Mouse (Mus musculus) urinary bladder, postnatal 36 days (tissue): ENCODE results near the gene Psmd3.
A peak's percentile ranks its signal among the peaks of the same experiment; 100 is the strongest.
"Not testable (repeated sequence)": the region's sequence is repeated elsewhere in the genome, so short reads cannot be mapped to it uniquely, and the experiment has no call there.

Experiments used
- DNase-seq, 2 experiments: peaks; one replicate each; pipeline ENCODE4 v3.0.0; 2022; ENCODE audit warnings: low spot score in 2 of 2, mixed read lengths in 1 of 2

Psmd3 gene

GRCm38 (mm10) chr11:98717904-98718303, 35.5 kb downstream of the Psmd3 start:
- DNase-seq = peak in 1 of 2 experiments; percentile 69

- DNase-seq = no peak
Measured at GRCm38 (mm10) chr11:98720756-98721155, 38.4 kb downstream of the Psmd3 start.

- peak in 1 of 2 experiments; percentile 76 for DNase-seq
Measured at GRCm38 (mm10) chr11:98721458-98722226, 39.3 kb downstream of the Psmd3 start.

DNA sequence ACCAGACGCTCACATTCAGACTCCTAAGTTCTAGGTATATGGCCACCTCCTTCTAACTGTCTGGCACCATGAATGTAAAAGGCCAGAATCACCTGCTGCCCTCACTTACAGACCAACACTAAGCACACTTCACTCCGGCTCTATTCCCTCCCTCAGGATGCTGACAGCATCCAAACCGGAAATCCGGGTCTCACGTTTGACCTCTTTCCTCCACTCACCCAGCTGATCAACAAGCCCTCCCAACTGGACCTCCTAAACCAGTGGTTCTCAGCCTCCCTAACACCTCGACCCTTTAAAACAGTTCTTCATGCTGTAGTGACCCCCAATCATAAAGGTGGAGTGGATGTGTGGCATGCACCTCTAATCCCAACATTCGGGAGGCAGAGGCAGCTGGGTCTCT, 40.7 kb downstream of the Psmd3 start:
- DNase-seq = no peak

DNA sequence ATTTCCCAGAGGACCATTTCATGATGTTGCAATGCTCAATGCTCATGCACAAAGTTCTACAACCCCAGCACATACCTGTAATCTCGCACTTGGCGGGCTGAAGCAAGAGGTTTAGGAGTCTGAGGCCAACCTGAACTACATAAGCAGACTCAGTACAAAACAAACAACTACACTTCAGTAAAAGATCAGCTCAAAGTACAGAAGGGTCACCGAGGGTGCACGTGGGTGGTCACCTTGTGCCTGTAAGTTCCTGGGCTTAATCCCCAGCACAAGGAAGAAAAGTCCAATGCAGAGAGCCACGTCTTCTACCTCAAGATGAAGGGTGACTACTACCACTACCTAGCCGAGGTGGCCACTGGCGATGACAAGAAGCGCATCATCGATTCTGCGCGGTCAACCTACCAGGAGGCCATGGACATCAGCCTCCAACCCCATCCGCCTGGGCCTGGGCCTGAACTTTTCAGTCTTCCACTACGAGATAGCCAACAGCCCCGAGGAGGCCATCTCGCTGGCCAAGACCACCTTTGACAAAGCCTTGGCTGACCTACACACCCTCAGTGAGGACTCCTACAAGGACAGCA, 43.7 kb downstream of the Psmd3 start:
- DNase-seq = no peak

DNA sequence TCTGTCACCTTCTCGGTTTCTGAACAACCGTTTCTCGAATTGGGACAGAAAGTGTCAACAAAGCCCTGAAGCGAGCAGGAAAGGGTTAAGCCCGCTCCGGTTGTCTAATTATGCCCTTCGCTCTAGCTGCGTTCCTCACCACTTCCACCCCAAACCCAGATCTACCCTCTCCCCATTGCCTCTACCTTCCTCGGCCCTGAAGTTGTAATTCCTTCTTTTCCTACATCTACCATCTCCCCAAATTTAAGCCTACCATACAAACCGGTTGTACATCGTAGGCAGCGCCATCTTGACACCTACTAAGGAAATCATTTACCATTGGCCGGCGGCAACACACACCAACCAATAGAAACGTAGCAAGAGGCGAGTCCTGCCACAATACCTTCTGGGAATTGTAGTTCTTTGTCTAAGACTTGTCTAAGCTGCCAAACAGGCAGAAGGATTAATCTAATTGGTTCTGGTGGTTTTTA, 46.8 kb downstream of the Psmd3 start, which contains the start of gene Med24:
Med24 (minus strand) TSS at position 317 of the 470 bp plus-strand sequence.
- DNase-seq = peak; percentile 68 to 89

GRCm38 (mm10) chr11:98730727-98731126, 48.4 kb downstream of the Psmd3 start:
- no peak for DNase-seq

DNA sequence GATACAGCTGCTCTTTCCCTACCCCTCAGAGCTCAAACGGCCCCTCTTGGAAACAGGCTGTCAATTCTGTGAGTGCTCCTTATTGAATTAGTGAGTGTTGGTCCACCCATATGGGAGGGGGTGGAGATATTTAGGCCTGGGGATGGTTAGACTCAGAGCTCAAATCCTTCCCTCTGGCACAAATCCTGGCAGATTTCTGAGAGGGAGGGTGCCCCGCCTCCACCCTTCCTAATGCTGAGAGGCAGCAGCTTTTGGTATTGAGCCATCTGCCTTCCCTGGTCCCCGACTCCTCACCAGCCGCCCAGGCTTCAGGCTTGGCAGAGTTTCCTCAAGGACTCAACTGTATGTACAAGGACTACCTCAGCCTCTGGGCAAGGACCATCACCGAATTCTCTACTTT, 48.8 kb downstream of the Psmd3 start:
- no peak for DNase-seq

DNA sequence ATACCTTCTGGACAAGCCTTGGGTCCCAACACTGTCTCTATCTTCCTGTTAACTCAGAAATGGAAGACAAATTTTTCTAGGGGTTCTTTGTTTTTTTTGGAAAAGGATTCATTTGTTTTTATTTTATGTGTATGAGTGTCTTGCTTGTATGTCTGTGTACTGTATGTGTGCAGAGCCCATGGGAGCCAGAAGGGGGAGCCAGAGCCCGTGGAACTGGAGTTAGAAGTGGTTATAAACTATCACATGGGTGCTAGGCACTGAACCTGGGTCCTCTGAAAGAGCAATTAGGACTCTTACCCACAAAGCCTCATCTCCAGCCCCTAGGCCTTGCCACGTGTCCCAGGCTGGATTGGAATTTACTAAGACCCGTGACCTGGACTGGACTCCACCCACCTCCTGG, 51.7 kb downstream of the Psmd3 start:
- no peak for DNase-seq

- no peak for DNase-seq
Measured at GRCm38 (mm10) chr11:98735111-98735510, 52.8 kb downstream of the Psmd3 start.

- no peak for DNase-seq
Measured at GRCm38 (mm10) chr11:98736176-98736575, 53.8 kb downstream of the Psmd3 start.

- not testable (repeated sequence) for DNase-seq
Measured at GRCm38 (mm10) chr11:98737220-98737619, 54.9 kb downstream of the Psmd3 start.

- DNase-seq = no peak
Measured at GRCm38 (mm10) chr11:98738428-98738911, 56.1 kb downstream of the Psmd3 start.

DNA sequence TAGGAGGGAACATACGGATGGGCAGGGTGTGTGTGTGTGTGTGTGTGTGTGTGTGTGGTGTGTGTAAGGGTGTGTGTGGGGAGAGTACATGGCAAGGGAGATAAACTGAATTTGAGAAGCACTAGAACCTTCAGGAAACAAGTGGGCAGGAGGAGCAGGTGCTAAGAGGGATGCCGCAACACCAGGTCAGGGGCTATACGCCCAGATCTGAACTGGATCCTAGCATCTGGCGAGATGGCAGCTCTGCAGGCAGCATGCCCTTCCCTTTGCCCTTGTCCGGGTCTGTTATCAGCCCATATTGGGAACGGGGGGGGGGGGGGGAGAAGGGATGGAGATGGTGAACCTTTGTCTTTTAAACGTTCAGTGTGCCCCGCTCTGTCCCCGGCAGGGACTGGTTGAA, 56.6 kb downstream of the Psmd3 start:
- DNase-seq = no peak

DNA sequence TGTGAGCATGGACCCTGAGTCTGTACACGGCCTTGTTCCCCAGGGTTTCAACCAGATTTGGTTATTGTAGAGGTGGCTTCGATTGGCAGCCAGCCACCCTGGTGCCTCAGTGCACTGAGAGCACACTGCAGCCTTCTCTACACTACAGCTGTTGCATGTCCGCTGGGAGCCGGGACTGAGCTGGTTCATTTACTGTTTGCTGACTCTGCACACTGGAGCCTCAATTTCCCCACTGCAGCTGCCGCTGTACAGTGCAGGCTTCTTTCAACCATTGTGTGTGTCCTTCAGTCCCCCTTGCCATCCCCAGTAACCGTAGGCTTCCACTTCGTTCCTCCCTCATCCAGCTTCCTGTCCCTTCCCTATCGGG, 57.7 kb downstream of the Psmd3 start:
- no peak for DNase-seq

DNA sequence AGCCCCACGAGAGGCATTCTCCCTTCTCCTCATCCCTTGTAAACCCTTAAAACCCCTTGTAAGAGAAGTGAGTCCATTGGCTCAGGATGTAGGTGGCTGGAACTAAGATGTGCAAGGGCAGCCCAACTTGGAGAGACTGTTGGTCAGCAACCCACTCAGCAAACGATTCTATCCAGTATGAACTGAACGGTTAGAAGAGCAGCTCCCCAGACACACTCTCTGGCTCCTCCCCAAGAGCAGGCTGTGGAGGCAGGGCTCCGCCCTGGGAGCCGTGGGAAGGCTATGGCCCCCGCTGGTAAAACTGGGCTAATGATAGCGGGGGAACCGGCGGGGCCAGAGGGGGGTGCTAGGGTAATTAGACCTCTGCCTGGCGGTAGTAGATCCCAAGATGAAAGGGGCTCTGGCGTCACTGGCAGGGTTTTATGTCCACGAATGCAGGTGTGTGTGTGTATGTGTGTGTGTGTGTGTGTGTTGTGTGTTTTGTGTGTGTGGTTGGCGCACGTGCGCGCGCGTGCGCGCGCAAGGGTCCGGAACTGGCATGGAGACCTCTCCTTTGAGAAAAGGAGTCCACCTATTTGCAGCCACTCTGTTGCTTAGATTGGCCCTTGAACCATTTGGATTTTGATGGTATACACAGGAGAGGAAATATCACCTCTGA, 58.2 kb downstream of the Psmd3 start, which contains the start of gene Thra:
Thra (plus strand) TSS at position 246 of the 658 bp plus-strand sequence.
- DNase-seq = peak in 1 of 2 experiments; percentile 75

- DNase-seq = no peak
Measured at GRCm38 (mm10) chr11:98741051-98741620, 58.8 kb downstream of the Psmd3 start.

GRCm38 (mm10) chr11:98741622-98742396, 59.5 kb downstream of the Psmd3 start:
- DNase-seq = peak; percentile 76 to 77

- no peak for DNase-seq
Measured at GRCm38 (mm10) chr11:98742397-98743291, 60.3 kb downstream of the Psmd3 start.

- DNase-seq = no peak
Measured at GRCm38 (mm10) chr11:98743655-98744345, 61.4 kb downstream of the Psmd3 start.
